Mouse (Mus musculus): ENCODE results near the gene Ankrd31. TPM values are rescaled to one million over a fixed set of nuclear protein-coding genes. Genes with fewer than 3 reads are reported as not detected.
"Not testable (repeated sequence)": the region's sequence is repeated elsewhere in the genome, so short reads cannot be mapped to it uniquely, and the experiment has no call there.

Gene Ankrd31
- polyA plus RNA-seq, 1 experiment from 2014 or later: not detected

GRCm38 (mm10) chr13:96740159-96740558, 7.9 kb upstream of the Ankrd31 start:
- no peaks in the 10 kb centered on the region for H3K27me3 ChIP-seq
- no peak for TF ChIP-seq CTCF (IDR thresholded peaks at IDR 0.05)
- ATAC-seq: no peak
- in situ Hi-C loops (cut with MboI; ENCODE audit: low pct_unique_long_range_greater_than_20kb): loop anchor here (25.0 kb wide), 1 partner anchor 322 kb away; the partner anchor contains the start of gene Fam169a
- ChIA-PET CTCF (no interaction called here), POLR2A (no interaction called here)
- DNase-seq (ENCODE audit: low read depth, low spot score): no peak

GRCm38 (mm10) chr13:96742871-96743270, 5.2 kb upstream of the Ankrd31 start:
- TF ChIP-seq CTCF (IDR thresholded peaks at IDR 0.05): no peak
- in situ Hi-C loops (cut with MboI; ENCODE audit: low pct_unique_long_range_greater_than_20kb): loop anchor here (25.0 kb wide), 1 partner anchor 319 kb away; the partner anchor contains the start of gene Fam169a
- H3K27me3 ChIP-seq: no peaks in the 10 kb centered on the region
- POLR2A ChIA-PET: no interaction called here
- DNase-seq (ENCODE audit: low read depth, low spot score) (no peak), ATAC-seq (no peak)
- CTCF ChIA-PET: no interaction called here

- ATAC-seq (no peak), DNase-seq (ENCODE audit: low read depth, low spot score) (peak; percentile 10)
- peaks cover 3% of the 10 kb centered on the region for H3K27me3 ChIP-seq
- in situ Hi-C loops (cut with MboI; ENCODE audit: low pct_unique_long_range_greater_than_20kb): loop anchor here (25.0 kb wide), 1 partner anchor 316 kb away; the partner anchor contains the start of gene Fam169a
- ChIA-PET POLR2A (interaction anchor here (0.5 to 0.6 kb wide), 2 partner anchors 30 to 50 kb away, joined by 3 read pairs; no protein-coding TSS in a partner anchor), CTCF (no interaction called here)
- TF ChIP-seq CTCF (IDR thresholded peaks at IDR 0.05): peak; percentile 35
Measured at GRCm38 (mm10) chr13:96746055-96746454, 2.0 kb upstream of the Ankrd31 start.

GRCm38 (mm10) chr13:96749859-96750258, 1.8 kb downstream of the Ankrd31 start:
- peaks cover 17% of the 10 kb centered on the region for H3K27me3 ChIP-seq
- TF ChIP-seq CTCF (IDR thresholded peaks at IDR 0.05): no peak
- ChIA-PET CTCF (no interaction called here), POLR2A (no interaction called here)
- in situ Hi-C loops (cut with MboI; ENCODE audit: low pct_unique_long_range_greater_than_20kb): loop anchor here (25.0 kb wide), 1 partner anchor 312 kb away; the partner anchor contains the start of gene Fam169a
- no peak for DNase-seq (ENCODE audit: low read depth, low spot score)
- no peak for ATAC-seq

GRCm38 (mm10) chr13:96760848-96761247, 12.8 kb downstream of the Ankrd31 start:
- POLR2A ChIA-PET: no interaction called here
- DNase-seq (ENCODE audit: low read depth, low spot score) (no peak), ATAC-seq (no peak)
- H3K27me3 ChIP-seq: peaks cover 31% of the 10 kb centered on the region
- CTCF ChIA-PET: no interaction called here
- in situ Hi-C loops (cut with MboI; ENCODE audit: low pct_unique_long_range_greater_than_20kb): no loop called here
- TF ChIP-seq CTCF (IDR thresholded peaks at IDR 0.05): no peak

GRCm38 (mm10) chr13:96786071-96786470, 38.0 kb downstream of the Ankrd31 start:
- DNase-seq (ENCODE audit: low read depth, low spot score); in situ Hi-C loops (cut with MboI; ENCODE audit: low pct_unique_long_range_greater_than_20kb); H3K27me3 ChIP-seq; ATAC-seq; POLR2A ChIA-PET; CTCF ChIA-PET: not testable (repeated sequence)

- no peak for DNase-seq (ENCODE audit: low read depth, low spot score)
- no peak for ATAC-seq
- in situ Hi-C loops (cut with MboI; ENCODE audit: low pct_unique_long_range_greater_than_20kb): no loop called here
- ChIA-PET POLR2A (no interaction called here), CTCF (interaction anchor here (1.1 kb wide), 1 partner anchor 272 kb away, joined by 3 read pairs; no protein-coding TSS in a partner anchor)
- no peak for TF ChIP-seq CTCF (IDR thresholded peaks at IDR 0.05)
- H3K27me3 ChIP-seq: no peaks in the 10 kb centered on the region
Measured at GRCm38 (mm10) chr13:96793451-96793850, 45.4 kb downstream of the Ankrd31 start.

GRCm38 (mm10) chr13:96795301-96795700, 47.2 kb downstream of the Ankrd31 start:
- in situ Hi-C loops (cut with MboI; ENCODE audit: low pct_unique_long_range_greater_than_20kb): no loop called here
- ATAC-seq (no peak), DNase-seq (ENCODE audit: low read depth, low spot score) (no peak)
- CTCF ChIA-PET: no interaction called here
- POLR2A ChIA-PET: no interaction called here
- TF ChIP-seq CTCF (IDR thresholded peaks at IDR 0.05): no peak
- peaks cover 7% of the 10 kb centered on the region for H3K27me3 ChIP-seq

GRCm38 (mm10) chr13:96797500-96797899, 49.4 kb downstream of the Ankrd31 start:
- CTCF ChIA-PET: no interaction called here
- H3K27me3 ChIP-seq: peaks cover 9% of the 10 kb centered on the region
- TF ChIP-seq CTCF (IDR thresholded peaks at IDR 0.05): no peak
- DNase-seq (ENCODE audit: low read depth, low spot score) (no peak), ATAC-seq (no peak)
- POLR2A ChIA-PET: interaction anchor here (0.7 kb wide), 1 partner anchor 39 kb away, joined by 3 read pairs; no protein-coding TSS in a partner anchor
- in situ Hi-C loops (cut with MboI; ENCODE audit: low pct_unique_long_range_greater_than_20kb): no loop called here

GRCm38 (mm10) chr13:96849752-96850151, 101.7 kb downstream of the Ankrd31 start:
- POLR2A ChIA-PET: interaction anchor here (0.7 kb wide), 1 partner anchor 39 kb away, joined by 3 read pairs; no protein-coding TSS in a partner anchor
- H3K27me3 ChIP-seq: peaks cover 64% of the 10 kb centered on the region
- CTCF ChIA-PET: no interaction called here
- no peak for TF ChIP-seq CTCF (IDR thresholded peaks at IDR 0.05)
- no peak for DNase-seq (ENCODE audit: low read depth, low spot score)
- no peak for ATAC-seq
- in situ Hi-C loops (cut with MboI; ENCODE audit: low pct_unique_long_range_greater_than_20kb): loop anchor here (10.0 kb wide), 3 partner anchors 115 to 205 kb away; no protein-coding TSS in a partner anchor

GRCm38 (mm10) chr13:96852133-96852532, 104.1 kb downstream of the Ankrd31 start:
- in situ Hi-C loops (cut with MboI; ENCODE audit: low pct_unique_long_range_greater_than_20kb): loop anchor here (10.0 kb wide), 3 partner anchors 117 to 203 kb away; no protein-coding TSS in a partner anchor
- ATAC-seq (no peak), DNase-seq (ENCODE audit: low read depth, low spot score) (no peak)
- H3K27me3 ChIP-seq: peaks cover 54% of the 10 kb centered on the region
- ChIA-PET POLR2A (no interaction called here), CTCF (interaction anchor here (1.0 kb wide), 1 partner anchor 215 kb away, joined by 3 read pairs; the partner anchor contains the start of gene Fam169a)
- no peak for TF ChIP-seq CTCF (IDR thresholded peaks at IDR 0.05)

Data from Patski (cell line).